Mouse (Mus musculus) midbrain, postnatal 0 days (tissue): ENCODE measurements around the gene Cyp46a1. TPM values are rescaled to one million over a fixed set of nuclear protein-coding genes. Genes with fewer than 3 reads are reported as not detected.
A peak's percentile ranks its signal among the peaks of the same experiment; 100 is the strongest.

Source experiments
- ATAC-seq: fragments of 200-750 bp; cut with Nextera tagmentation; 2 replicates; pipeline ENCODE4 v1.8.0; 2017; ENCODE audit warnings: moderate number of reproducible peaks, mild to moderate bottlenecking, moderate TSS enrichment, moderate library complexity; ENCODE audit not compliant: low FRiP score
- DNase-seq: peaks from one replicate; pipeline ENCODE4 v3.0.0-alpha.2; 2015; ENCODE audit warnings: low spot score
- H3K27ac ChIP-seq: fragments of 300-500 bp; sonication (generic); 2 replicates; pipeline ENCODE4 v1.5.1; 2014; ENCODE audit warnings: low read depth, mild to moderate bottlenecking, low read length, mixed read lengths
- H3K27me3 ChIP-seq: fragments of 300-500 bp; sonication (generic); 2 replicates; pipeline ENCODE4 v1.6.1; 2014; ENCODE audit warnings: low read length, control low read depth, mixed read lengths; ENCODE audit not compliant: insufficient read depth
- H3K36me3 ChIP-seq: fragments of 300-500 bp; sonication (generic); 2 replicates; pipeline ENCODE4 v1.6.1; 2014; ENCODE audit warnings: low read length, control low read depth, mixed read lengths; ENCODE audit not compliant: insufficient read depth
- H3K4me1 ChIP-seq: fragments of 300-500 bp; sonication (generic); 2 replicates; pipeline ENCODE4 v1.6.1; 2014; ENCODE audit warnings: mild to moderate bottlenecking, control low read depth, antibody characterized with exemption, low read length, mixed read lengths; ENCODE audit not compliant: insufficient read depth
- H3K4me2 ChIP-seq: fragments of 300-500 bp; sonication (generic); 2 replicates; pipeline ENCODE4 v1.6.1; 2014; ENCODE audit warnings: low read depth, mild to moderate bottlenecking, low read length, mixed read lengths; ENCODE audit not compliant: poor library complexity, severe bottlenecking
- H3K4me3 ChIP-seq: fragments of 300-500 bp; sonication (generic); 2 replicates; pipeline ENCODE4 v1.5.1; 2014; ENCODE audit warnings: low read depth, mild to moderate bottlenecking, low read length, moderate library complexity
- H3K9ac ChIP-seq: fragments of 300-500 bp; sonication (generic); replicated peaks from 2 replicates; pipeline ENCODE4 v1.6.1; 2014; ENCODE audit warnings: mild to moderate bottlenecking, low read length, moderate library complexity, mixed read lengths; ENCODE audit not compliant: poor library complexity, severe bottlenecking
- H3K9me3 ChIP-seq: fragments of 300-500 bp; sonication (generic); 2 replicates; pipeline ENCODE4 v1.6.1; 2016; ENCODE audit warnings: low read length, control low read depth
- CTCF ChIP-seq: IDR thresholded peaks from 2 replicates; pipeline ENCODE4 v1.5.1; 2016; ENCODE audit warnings: antibody characterized with exemption, mild to moderate bottlenecking
- WGBS: fragments of 180-500 bp; shearing (Covaris S2); extraction: QIAGEN DNeasy Blood & Tissue Kit; methylation state at CpG from one replicate; pipeline ENCODE4 v1.1.7; 2014; 5-methylcytosine and 5-hydroxymethylcytosine counted together
- polyA plus RNA-seq: library from polyadenylated mRNA; unstranded; fragments of >200 nt; fragmentation: Nextera tagmentation; extraction: Ambion mirVana; gene quantifications from 2 replicates; pipeline ENCODE4 v1.2.1, GENCODE M21; 2015
- total RNA-seq: library from RNA; depleted of rRNA; stranded (reverse); fragments of >200 nt; gene quantifications from 2 replicates; pipeline ENCODE4 v1.2.3, GENCODE M21; 2014

Gene Cyp46a1
- total and polyA plus RNA-seq, 2 experiments from 2014 or later: 36.0 to 52.0 TPM

DNA sequence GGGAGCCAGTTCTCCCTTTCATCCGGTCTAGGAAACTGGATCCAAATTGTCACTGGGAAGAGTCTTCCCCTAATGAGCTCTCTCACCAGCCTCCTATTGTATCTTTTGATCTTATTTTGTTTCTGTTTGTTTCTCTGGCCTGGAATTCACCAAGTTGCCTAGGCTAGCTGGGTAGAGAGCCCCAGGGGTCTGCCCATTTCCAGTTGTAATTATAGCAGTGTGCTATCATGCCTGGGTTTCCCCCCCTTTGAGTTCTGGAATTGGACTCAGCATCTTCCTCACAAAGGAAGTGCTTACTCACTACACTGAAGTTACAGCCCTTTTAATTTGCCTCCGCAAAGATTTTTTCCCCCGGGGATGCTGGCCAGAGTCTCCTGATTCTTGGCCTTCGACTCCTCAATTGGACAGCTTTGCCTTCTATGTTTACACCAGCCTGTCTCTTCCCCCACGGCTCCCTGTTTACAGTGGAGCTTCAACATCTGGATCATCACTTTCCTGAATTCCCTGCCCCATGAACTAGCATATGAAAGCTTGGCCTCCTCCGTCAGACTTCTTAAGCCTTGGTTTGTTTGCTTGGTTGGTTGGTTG is 30.3 kb upstream of the Cyp46a1 start:
- 63% methylated on average over 6 of the region's 6 CpGs for WGBS
- no peak for TF ChIP-seq CTCF
- Histone ChIP-seq H3K4me1 (peaks cover 5% of the 10 kb centered on the region; the same call in 1 of the 2 replicates), H3K36me3 (no peaks in the 10 kb centered on the region), H3K4me3 (no peak overlapping the region), H3K9me3 (no peaks in the 10 kb centered on the region), H3K4me2 (no peak overlapping the region), H3K27ac (no peak overlapping the region), H3K9ac (no peak overlapping the region), H3K27me3 (no peaks in the 10 kb centered on the region)
- no peak for DNase-seq
- ATAC-seq: no peak

DNA sequence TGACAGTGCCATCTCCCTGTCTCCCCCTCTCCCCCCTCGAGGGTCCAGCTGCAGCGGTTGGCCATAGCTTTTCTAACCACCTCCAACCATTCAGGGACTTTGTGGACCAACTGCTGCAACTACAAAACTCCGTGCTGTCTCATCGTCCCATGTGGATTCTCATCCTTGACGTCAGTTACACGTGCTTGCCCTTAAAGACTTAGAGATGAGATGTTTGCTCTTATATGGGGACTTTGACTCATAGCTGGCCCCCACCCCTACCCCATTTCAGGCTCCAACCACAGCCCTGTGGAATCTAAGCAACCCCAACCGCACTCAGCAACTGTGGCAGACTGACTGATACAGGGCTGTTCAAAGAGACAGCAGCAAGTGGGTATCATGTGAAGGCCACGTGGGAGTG is 29.0 kb upstream of the Cyp46a1 start:
- H3K36me3 ChIP-seq: no peaks in the 10 kb centered on the region
- TF ChIP-seq CTCF: no peak
- no peak overlapping the region for H3K27ac ChIP-seq
- ATAC-seq (no peak), DNase-seq (no peak)
- H3K9ac ChIP-seq: no peak overlapping the region
- WGBS: 82% methylated on average over 8 of the region's 8 CpGs
- no peaks in the 10 kb centered on the region for H3K27me3 ChIP-seq
- no peaks in the 10 kb centered on the region for H3K9me3 ChIP-seq
- H3K4me1 ChIP-seq: peaks cover 5% of the 10 kb centered on the region; the same call in 1 of the 2 replicates
- peak overlapping the region; percentile 96; the same call in 1 of the 2 replicates for H3K4me2 ChIP-seq
- no peak overlapping the region for H3K4me3 ChIP-seq

DNA sequence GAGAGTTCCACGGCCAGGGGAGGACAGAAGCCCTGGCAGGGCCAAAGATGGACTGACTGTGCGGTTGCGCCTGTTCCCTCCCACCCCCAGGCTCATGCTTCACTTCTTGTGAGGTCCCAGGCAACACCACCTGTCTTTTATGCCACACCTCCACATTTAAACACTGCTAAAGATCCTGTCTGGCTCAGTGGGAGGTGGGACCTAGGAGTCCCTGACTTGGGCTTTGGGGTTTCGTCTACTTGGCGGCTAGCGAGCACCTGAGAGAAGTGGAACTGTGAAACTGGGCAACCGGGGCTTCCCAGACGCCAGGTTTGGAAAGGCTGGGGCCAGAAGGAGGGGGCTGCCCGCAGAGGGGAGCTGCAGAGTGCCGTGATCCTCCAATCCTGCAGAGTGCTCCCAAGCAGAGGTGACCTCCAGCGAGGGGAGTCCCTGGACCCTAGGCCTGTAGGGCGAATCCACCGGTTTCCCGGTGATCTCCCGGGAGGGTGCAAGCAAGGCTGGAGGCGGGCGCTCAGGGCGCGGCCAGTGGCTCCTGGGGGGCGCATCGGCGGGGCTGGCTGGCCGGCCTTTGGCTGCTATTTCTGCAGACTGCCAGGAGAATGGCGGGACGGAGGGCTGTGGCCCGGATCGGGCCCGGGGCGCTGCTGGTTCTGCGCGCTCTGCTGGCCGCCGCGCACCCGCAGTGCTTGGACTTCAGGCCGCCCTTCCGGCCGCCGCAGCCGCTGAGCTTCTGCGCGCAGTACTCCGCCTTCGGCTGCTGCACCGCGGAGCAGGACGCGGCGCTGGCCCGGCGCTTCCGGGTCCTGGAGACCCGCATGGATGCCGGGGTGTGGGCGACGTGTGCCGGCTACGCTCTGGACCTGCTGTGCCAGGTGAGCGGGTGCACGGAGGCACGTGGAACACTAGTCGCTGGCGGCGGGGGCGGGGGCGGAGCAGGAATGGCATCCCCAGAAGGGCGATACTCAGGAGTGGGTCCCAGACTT is 28.1 kb upstream of the Cyp46a1 start, which contains the start of gene Hhipl1:
Hhipl1 (plus strand) TSS at position 459 of the 983 bp plus-strand sequence.
- Histone ChIP-seq H3K4me1 (peaks cover 5% of the 10 kb centered on the region; the same call in 1 of the 2 replicates), H3K9me3 (no peaks in the 10 kb centered on the region), H3K27ac (0 out of 2 replicates have a peak within 1 kb of the TSS, but pooled peaks have one; percentile 38), H3K4me3 (peak within 1 kb of the TSS; percentile 65), H3K4me2 (peak within 1 kb of the TSS; percentile 96), H3K36me3 (no peaks in the 10 kb centered on the region), H3K27me3 (no peaks in the 10 kb centered on the region), H3K9ac (peak within 1 kb of the TSS; percentile 91)
- no peak for TF ChIP-seq CTCF
- DNase-seq (peak; percentile 31), ATAC-seq (peak; percentile 38)
- 5% methylated on average over 64 of the region's 67 CpGs for WGBS

DNA sequence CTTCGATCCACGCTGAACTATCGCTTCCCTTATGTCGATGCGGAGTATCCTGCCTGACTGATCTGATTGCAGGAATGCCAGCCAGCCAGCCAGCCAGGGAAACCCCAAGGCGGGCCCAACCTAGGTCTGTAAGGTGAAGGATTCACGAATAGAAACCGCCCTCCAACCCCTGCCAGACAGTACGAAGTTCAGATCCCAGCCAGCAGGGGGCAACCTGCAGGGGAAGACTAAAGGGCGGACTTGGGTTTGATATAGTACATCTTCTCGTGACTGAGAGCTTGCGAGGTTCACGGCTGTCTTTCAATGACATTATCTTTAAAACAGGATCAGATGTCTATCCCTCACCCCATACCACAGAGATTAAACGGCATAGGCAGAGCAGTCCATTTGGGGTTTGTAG is 26.6 kb upstream of the Cyp46a1 start:
- no peak for ATAC-seq
- Histone ChIP-seq H3K36me3 (no peaks in the 10 kb centered on the region), H3K4me3 (no peak overlapping the region), H3K9me3 (no peaks in the 10 kb centered on the region), H3K27me3 (no peaks in the 10 kb centered on the region), H3K27ac (no peak overlapping the region), H3K4me2 (no peak overlapping the region; the same call in 1 of the 2 replicates), H3K4me1 (peaks cover 5% of the 10 kb centered on the region; the same call in 1 of the 2 replicates), H3K9ac (no peak overlapping the region)
- DNase-seq: no peak
- 27% methylated on average over 14 of the region's 14 CpGs for WGBS
- TF ChIP-seq CTCF: peak; percentile 74

DNA sequence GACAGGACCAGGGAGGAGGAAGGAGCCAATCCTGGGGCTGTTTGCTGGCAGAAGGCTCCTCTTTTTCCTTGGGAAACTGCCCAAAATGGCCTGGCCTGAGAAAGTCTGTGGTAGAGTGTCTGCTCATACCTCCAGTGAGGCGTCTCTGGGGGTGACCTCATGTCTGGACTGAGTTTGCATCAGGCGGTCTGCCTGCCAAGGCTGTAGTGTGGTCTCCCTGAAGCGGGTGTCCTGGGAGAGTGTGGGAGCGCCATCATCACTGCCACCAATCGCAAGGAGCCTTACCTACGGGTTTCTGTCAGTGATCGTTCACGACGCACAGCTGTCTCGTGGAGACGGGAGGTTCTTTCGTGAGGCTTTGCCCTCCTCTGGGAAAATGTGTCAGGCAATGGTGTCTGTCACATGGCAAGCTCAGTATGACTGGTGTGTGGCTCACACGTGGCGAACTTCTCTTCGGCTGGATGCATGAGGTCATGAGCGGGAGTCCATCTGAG is 25.8 kb upstream of the Cyp46a1 start:
- H3K27ac ChIP-seq: no peak overlapping the region
- DNase-seq (no peak), ATAC-seq (no peak)
- H3K27me3 ChIP-seq: no peaks in the 10 kb centered on the region
- no peak overlapping the region for H3K4me2 ChIP-seq
- WGBS: 86% methylated on average over 16 of the region's 16 CpGs
- TF ChIP-seq CTCF: no peak
- peaks cover 5% of the 10 kb centered on the region; the same call in 1 of the 2 replicates for H3K4me1 ChIP-seq
- H3K9me3 ChIP-seq: no peaks in the 10 kb centered on the region
- H3K36me3 ChIP-seq: no peaks in the 10 kb centered on the region
- no peak overlapping the region for H3K4me3 ChIP-seq
- no peak overlapping the region for H3K9ac ChIP-seq
